Mouse (Mus musculus) midbrain, postnatal 0 days (tissue): ENCODE data around the gene Guca1b. TPM values are rescaled to one million over a fixed set of nuclear protein-coding genes. Genes with fewer than 3 reads are reported as not detected.

Source experiments
- ATAC-seq: fragments of 200-750 bp; cut with Nextera tagmentation; 2 replicates; pipeline ENCODE4 v1.8.0; 2017; ENCODE audit warnings: moderate number of reproducible peaks, mild to moderate bottlenecking, moderate TSS enrichment, moderate library complexity; ENCODE audit not compliant: low FRiP score
- DNase-seq: peaks from one replicate; pipeline ENCODE4 v3.0.0-alpha.2; 2015; ENCODE audit warnings: low spot score
- H3K27ac ChIP-seq: fragments of 300-500 bp; sonication (generic); 2 replicates; pipeline ENCODE4 v1.5.1; 2014; ENCODE audit warnings: low read depth, mild to moderate bottlenecking, low read length, mixed read lengths
- H3K27me3 ChIP-seq: fragments of 300-500 bp; sonication (generic); 2 replicates; pipeline ENCODE4 v1.6.1; 2014; ENCODE audit warnings: low read length, control low read depth, mixed read lengths; ENCODE audit not compliant: insufficient read depth
- H3K36me3 ChIP-seq: fragments of 300-500 bp; sonication (generic); 2 replicates; pipeline ENCODE4 v1.6.1; 2014; ENCODE audit warnings: low read length, control low read depth, mixed read lengths; ENCODE audit not compliant: insufficient read depth
- H3K4me1 ChIP-seq: fragments of 300-500 bp; sonication (generic); 2 replicates; pipeline ENCODE4 v1.6.1; 2014; ENCODE audit warnings: mild to moderate bottlenecking, control low read depth, antibody characterized with exemption, low read length, mixed read lengths; ENCODE audit not compliant: insufficient read depth
- H3K4me2 ChIP-seq: fragments of 300-500 bp; sonication (generic); 2 replicates; pipeline ENCODE4 v1.6.1; 2014; ENCODE audit warnings: low read depth, mild to moderate bottlenecking, low read length, mixed read lengths; ENCODE audit not compliant: poor library complexity, severe bottlenecking
- H3K4me3 ChIP-seq: fragments of 300-500 bp; sonication (generic); 2 replicates; pipeline ENCODE4 v1.5.1; 2014; ENCODE audit warnings: low read depth, mild to moderate bottlenecking, low read length, moderate library complexity
- H3K9ac ChIP-seq: fragments of 300-500 bp; sonication (generic); replicated peaks from 2 replicates; pipeline ENCODE4 v1.6.1; 2014; ENCODE audit warnings: mild to moderate bottlenecking, low read length, moderate library complexity, mixed read lengths; ENCODE audit not compliant: poor library complexity, severe bottlenecking
- H3K9me3 ChIP-seq: fragments of 300-500 bp; sonication (generic); 2 replicates; pipeline ENCODE4 v1.6.1; 2016; ENCODE audit warnings: low read length, control low read depth
- CTCF ChIP-seq: IDR thresholded peaks from 2 replicates; pipeline ENCODE4 v1.5.1; 2016; ENCODE audit warnings: antibody characterized with exemption, mild to moderate bottlenecking
- whole genome bisulfite sequencing: fragments of 180-500 bp; shearing (Covaris S2); extraction: QIAGEN DNeasy Blood & Tissue Kit; methylation state at CpG from one replicate; pipeline ENCODE4 v1.1.7; 2014; 5-methylcytosine and 5-hydroxymethylcytosine counted together
- polyA plus RNA-seq: library from polyadenylated mRNA; unstranded; fragments of >200 nt; fragmentation: Nextera tagmentation; extraction: Ambion mirVana; gene quantifications from 2 replicates; pipeline ENCODE4 v1.2.1, GENCODE M21; 2015
- total RNA-seq: library from RNA; depleted of rRNA; stranded (reverse); fragments of >200 nt; gene quantifications from 2 replicates; pipeline ENCODE4 v1.2.3, GENCODE M21; 2014

The Guca1b gene
- total and polyA plus RNA-seq, 2 experiments from 2014 or later: 0.31 TPM; not detected in 1

DNA sequence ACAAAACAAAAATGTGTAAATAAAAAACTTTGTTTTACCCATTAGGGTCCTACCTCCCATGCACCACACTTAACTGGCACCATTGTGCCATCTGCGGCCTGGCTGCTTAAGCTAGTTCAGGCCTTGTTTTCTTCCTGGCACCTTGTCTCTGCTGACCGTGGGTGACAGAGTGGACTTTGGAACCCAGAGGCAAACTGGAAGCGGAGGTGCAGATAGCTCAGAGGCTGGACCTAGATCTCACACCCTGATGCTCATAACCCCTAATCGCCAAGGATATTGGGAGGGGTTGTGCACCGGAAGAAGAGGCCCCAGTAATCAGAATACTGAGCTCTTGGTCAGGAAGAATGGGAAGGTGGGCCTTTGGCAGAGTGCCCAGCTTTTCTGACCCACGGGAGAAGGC is 39.0 kb downstream of the Guca1b start:
- H3K36me3 ChIP-seq: no peaks in the 10 kb centered on the region
- no peak for TF ChIP-seq CTCF
- no peak overlapping the region for H3K4me2 ChIP-seq
- no peak overlapping the region for H3K27ac ChIP-seq
- H3K4me3 ChIP-seq: no peak overlapping the region
- H3K4me1 ChIP-seq: 0 out of 2 replicates have a peak, but pooled peaks cover 3% of the 10 kb centered on the region
- no peaks in the 10 kb centered on the region for H3K27me3 ChIP-seq
- no peaks in the 10 kb centered on the region for H3K9me3 ChIP-seq
- DNase-seq (no peak), ATAC-seq (no peak)
- H3K9ac ChIP-seq: no peak overlapping the region
- WGBS: 75% methylated on average over 6 of the region's 6 CpGs

DNA sequence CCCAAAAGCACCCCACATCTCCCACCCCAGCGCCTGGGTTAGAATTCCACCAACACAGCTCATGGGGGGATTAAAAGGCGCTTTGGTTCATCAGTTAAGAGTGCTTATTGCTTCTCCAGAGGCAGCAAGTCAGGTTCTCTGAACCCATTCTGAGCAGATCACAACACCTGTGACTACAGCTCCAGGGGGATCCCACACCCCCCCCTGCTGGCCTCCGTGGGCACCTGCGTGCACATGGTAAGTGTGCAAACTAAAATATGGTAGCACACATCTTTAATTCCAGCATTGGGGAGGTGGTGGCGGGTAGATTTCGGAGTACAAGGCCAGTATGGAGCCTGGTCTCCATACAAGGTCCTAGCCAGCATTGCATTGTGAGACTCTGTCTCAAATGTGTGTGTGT is 42.1 kb downstream of the Guca1b start:
- 76% methylated on average over 6 of the region's 6 CpGs for WGBS
- no peaks in the 10 kb centered on the region for H3K27me3 ChIP-seq

DNA sequence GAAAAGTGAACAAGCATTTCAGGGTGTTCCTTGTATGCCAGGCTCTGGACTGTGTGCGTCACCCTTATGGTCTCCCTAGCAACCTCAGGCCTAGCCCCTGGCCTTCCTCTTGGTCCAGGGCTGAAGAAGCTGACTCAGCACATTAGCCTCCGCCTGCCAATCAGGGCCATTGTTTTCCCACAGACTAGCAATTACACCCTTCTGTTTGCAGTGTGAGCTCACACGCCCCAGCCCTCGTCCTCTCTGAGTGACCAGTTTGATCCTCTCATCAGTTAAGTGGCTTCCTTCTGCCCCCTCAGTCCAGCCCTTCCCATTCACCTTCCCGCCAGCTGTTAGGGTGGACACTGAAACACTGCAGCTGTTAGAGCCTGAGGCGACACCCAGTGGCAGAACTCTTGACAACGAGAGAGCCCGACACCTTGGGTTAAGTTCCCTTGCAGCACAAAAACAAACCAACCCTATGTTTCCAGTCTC is 43.7 kb downstream of the Guca1b start:
- H3K27me3 ChIP-seq: no peaks in the 10 kb centered on the region
- no peak overlapping the region for H3K27ac ChIP-seq
- no peaks in the 10 kb centered on the region for H3K9me3 ChIP-seq
- peak; percentile 52 for ATAC-seq
- H3K4me1 ChIP-seq: 0 out of 2 replicates have a peak, but pooled peaks cover 3% of the 10 kb centered on the region
- H3K4me3 ChIP-seq: no peak overlapping the region
- H3K9ac ChIP-seq: no peak overlapping the region
- TF ChIP-seq CTCF: peak; percentile 75
- peak; percentile 58 for DNase-seq
- H3K4me2 ChIP-seq: 0 out of 2 replicates have a peak overlapping the region, but pooled peaks have one; percentile 12
- 8% methylated on average over 8 of the region's 8 CpGs for WGBS
- no peaks in the 10 kb centered on the region for H3K36me3 ChIP-seq

More for the DNA sequence above, 42.1 kb downstream of the Guca1b start:
- TF ChIP-seq CTCF: peak; percentile 32
- Histone ChIP-seq H3K9ac (no peak overlapping the region), H3K36me3 (no peaks in the 10 kb centered on the region), H3K9me3 (no peaks in the 10 kb centered on the region), H3K4me3 (no peak overlapping the region), H3K4me2 (no peak overlapping the region), H3K27ac (no peak overlapping the region), H3K4me1 (0 out of 2 replicates have a peak, but pooled peaks cover 3% of the 10 kb centered on the region)
- no peak for ATAC-seq
- no peak for DNase-seq

DNA sequence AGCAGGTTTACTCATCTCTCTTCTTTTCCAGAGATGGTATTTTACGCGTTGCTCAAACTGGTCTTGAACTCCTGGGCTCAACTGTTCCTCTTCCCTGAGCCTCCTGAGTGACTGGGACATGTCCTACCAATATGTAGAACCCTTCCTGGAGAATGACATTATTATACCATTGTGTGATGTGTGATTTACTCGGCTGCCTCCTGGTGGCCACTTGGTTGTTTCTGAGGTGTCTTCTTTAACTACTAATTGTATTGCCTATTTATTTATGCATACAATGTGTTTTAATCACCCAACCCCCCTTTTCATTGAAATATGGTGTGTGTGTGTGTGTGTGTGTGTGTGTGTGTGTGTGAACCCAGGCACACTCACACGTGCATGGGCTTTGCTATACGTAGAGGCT is 45.6 kb downstream of the Guca1b start:
- TF ChIP-seq CTCF: peak; percentile 54
- no peak for DNase-seq

DNA sequence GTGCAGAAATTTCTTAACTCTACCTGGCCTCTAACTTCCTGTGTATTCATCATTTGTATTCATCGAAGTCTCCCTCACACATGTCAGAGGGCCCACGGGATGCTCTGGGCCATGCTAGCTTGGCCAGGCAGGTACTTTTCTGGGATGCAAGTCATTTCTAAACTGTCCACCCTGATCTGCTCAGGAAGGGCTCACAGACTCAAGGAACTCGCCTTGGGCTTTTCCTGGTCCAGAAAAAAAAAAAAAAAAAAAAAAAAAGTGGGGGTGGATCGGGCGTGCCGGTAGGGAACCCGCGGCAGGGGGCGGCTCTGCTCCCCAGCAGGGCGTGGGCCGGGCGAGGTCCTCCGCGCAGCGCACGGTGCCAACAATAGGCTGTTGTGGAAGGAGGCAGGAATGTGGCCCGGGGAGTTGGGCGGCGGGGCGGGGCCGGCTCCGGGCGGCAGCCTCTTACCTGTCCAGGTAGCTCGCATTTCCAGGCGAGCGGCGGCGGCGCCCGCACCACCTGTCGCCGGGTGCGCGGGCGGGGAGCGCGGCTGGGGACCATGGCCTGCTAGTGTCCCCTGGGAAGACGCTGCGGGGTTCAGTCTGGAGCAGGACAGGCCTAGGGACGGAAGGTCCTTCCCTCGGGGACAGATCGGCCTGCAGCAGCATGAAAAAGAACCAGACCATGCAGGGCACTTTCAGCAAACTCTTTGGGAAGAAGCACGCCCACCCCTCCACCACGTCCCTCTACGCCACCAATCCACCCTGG is 51.1 kb downstream of the Guca1b start, which contains the start of gene AI661453:
Gene AI661453 (plus strand): TSS at position 460 of the 751 bp plus-strand sequence.
- Histone ChIP-seq H3K9me3 (no peaks in the 10 kb centered on the region), H3K4me1 (peaks cover 8% of the 10 kb centered on the region; the same call in 1 of the 2 replicates), H3K4me3 (peak within 1 kb of the TSS; percentile 37), H3K36me3 (no peaks in the 10 kb centered on the region), H3K9ac (peak within 1 kb of the TSS; percentile 5; the same call in 1 of the 2 replicates), H3K27me3 (peaks cover 15% of the 10 kb centered on the region), H3K27ac (no peak within 1 kb of the TSS), H3K4me2 (peak within 1 kb of the TSS; percentile 87)
- DNase-seq: no peak
- no peak for TF ChIP-seq CTCF
- ATAC-seq: no peak
- WGBS: 2% methylated on average over 35 of the region's 45 CpGs

More for the DNA sequence above, 45.6 kb downstream of the Guca1b start:
- no peak overlapping the region for H3K27ac ChIP-seq
- H3K9ac ChIP-seq: no peak overlapping the region
- no peaks in the 10 kb centered on the region for H3K36me3 ChIP-seq
- no peak overlapping the region for H3K4me3 ChIP-seq
- no peak overlapping the region for H3K4me2 ChIP-seq
- no peaks in the 10 kb centered on the region for H3K27me3 ChIP-seq
- ATAC-seq: no peak
- H3K4me1 ChIP-seq: 0 out of 2 replicates have a peak, but pooled peaks cover 3% of the 10 kb centered on the region
- 68% methylated on average over 5 of the region's 5 CpGs for WGBS
- H3K9me3 ChIP-seq: no peaks in the 10 kb centered on the region
